Mouse (Mus musculus) lung, adult 2 months (tissue): ENCODE results near the gene Sh3rf3.

Source experiments
- CTCF ChIP-seq: fragments of 200-500 bp; IDR thresholded peaks from 2 replicates; pipeline ENCODE4 v1.5.1; 2011; ENCODE audit warnings: mild to moderate bottlenecking, low read length, control low read depth; ENCODE audit not compliant: insufficient read depth
- POLR2A ChIP-seq: fragments of 200-500 bp; IDR thresholded peaks from 2 replicates; pipeline ENCODE4 v1.6.1; 2011; ENCODE audit warnings: low read depth, mild to moderate bottlenecking, control low read depth, low read length, borderline replicate concordance; ENCODE audit errors: extremely low read depth

DNA sequence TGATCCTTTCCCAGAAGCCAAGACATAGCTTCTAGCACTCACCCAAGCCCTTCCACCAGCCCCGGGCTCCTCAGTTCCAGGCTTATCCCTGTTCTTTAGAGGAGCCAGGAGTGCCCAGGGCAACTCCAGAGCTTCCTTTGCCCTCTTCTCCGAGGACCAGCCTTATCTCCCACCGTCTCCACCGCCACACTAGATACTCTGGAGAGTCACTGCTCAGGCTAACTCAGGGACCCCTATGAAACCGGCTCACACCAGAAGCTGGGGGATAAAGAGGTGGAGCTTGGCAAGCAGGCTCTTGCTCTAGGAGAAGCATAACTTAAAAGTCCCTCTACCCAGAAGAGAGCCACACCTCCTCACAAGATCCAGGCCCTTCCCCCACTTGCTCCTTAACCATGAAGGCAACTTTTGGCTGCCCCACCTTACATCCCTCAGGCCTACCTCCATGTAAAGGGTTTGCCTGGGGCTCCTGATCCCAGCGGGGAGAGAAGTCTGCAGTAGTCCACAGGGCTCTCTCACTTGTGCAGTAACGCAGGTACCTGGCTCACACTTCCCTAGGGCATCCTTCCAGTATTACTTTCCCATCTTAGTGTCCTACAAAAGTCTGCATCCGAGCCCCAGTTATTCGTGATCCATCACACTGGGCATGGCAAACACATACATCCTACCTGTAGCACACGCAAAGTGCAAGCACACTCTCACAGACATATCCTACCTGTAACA is 337.9 kb downstream of the Sh3rf3 start:
- TF ChIP-seq CTCF (no peak), POLR2A (no peak)
